ENCODE assay signal across 34 mouse cellular contexts in genomic region chr7:24327281-24327975, GRCm38 (mm10). TPM values are rescaled to one million over a fixed set of nuclear protein-coding genes. Genes with fewer than 3 reads are reported as not detected.
DNase-seq lines count a peak whose midpoint lies in the region; ATAC-seq lines count a peak whose summit lies in the region.
"Had no signal": no experiment of that assay in that cellular context is flagged by ENCODE, and none has a peak within 500 bp of the region (broad histone marks: within the 10 kb centered on the region; RNA-seq: fewer than 3 reads in every experiment).

No protein-coding gene starts in this region.

- ATAC-seq in lung, embryonic 15.5 days (ENCODE audit: borderline replicate concordance, extremely low read depth, low FRiP score, low TSS enrichment) = no peak
- peak; percentile 63; the same call in 1 of the 2 replicates for ATAC-seq in stomach, embryonic 16.5 days (ENCODE audit: insufficient read depth, low FRiP score)
- no peak for ATAC-seq in forebrain, embryonic 15.5 days (replicated peaks)
- ATAC-seq: hindbrain, embryonic 16.5 days had no signal

- H3K9me3 ChIP-seq in lung, embryonic 15.5 days = 0 out of 2 replicates have a peak, but pooled peaks cover 3% of the 10 kb centered on the region
- H3K9me3 ChIP-seq in stomach, embryonic 16.5 days (replicated peaks; ENCODE audit: control insufficient read depth, low read length) = peaks cover 10% of the 10 kb centered on the region; the same call in 1 of the 2 replicates
- H3K9me3 ChIP-seq in forebrain, embryonic 15.5 days = no peaks in the 10 kb centered on the region; the same call in 1 of the 2 replicates
- H3K9me3 ChIP-seq: limb, embryonic 10.5 days had no signal

- no peak overlapping the region for H3K4me2 ChIP-seq in lung, embryonic 15.5 days
- H3K4me2 ChIP-seq in stomach, embryonic 16.5 days (ENCODE audit: low read depth, low read length) = no peak overlapping the region
- no peak overlapping the region for H3K4me2 ChIP-seq in forebrain, embryonic 15.5 days (replicated peaks)
- H3K4me2 ChIP-seq: heart, embryonic 11.5 days had no signal

- DNase-seq in gonadal fat pad, adult 2 months (ENCODE audit: low read depth) = peak; percentile 46
- peak; percentile 69 for DNase-seq in lung, postnatal 36 days
- DNase-seq in adrenal gland, adult (ENCODE audit: inconsistent age in 2 of 2, low spot score in 1 of 2) = no peak
- DNase-seq in left cerebral cortex, postnatal 4 days = no peak
- DNase-seq in right cerebral cortex, postnatal 14 days = no peak
- DNase-seq: adrenal gland, adult 2 months; cerebellum, adult 2 months; cerebellum, postnatal 25 days; embryo, embryonic 11 days; heart, adult 11 months; heart, postnatal 10 days; kidney, adult 11 months; layer of hippocampus, adult 9-11 months; right cerebral cortex, postnatal 25 days; thymus, adult 2 months; thymus, postnatal 4 days had no signal

- H3K4me3 ChIP-seq in lung, embryonic 15.5 days = no peak overlapping the region
- no peak overlapping the region for H3K4me3 ChIP-seq in stomach, embryonic 16.5 days (replicated peaks; ENCODE audit: low read length)
- no peak overlapping the region for H3K4me3 ChIP-seq in forebrain, embryonic 15.5 days
- H3K4me3 ChIP-seq: embryonic facial prominence, embryonic 13.5 days; erythroblast, embryonic 14.5 days; forebrain, embryonic 13.5 days; hindbrain, embryonic 10.5 days; left cerebral cortex, adult 2 months; neural tube, embryonic 15.5 days had no signal

- H3K27ac ChIP-seq in lung, embryonic 15.5 days = 0 out of 2 replicates have a peak overlapping the region, but pooled peaks have one; percentile 3
- H3K27ac ChIP-seq in stomach, embryonic 16.5 days (ENCODE audit: low read length) = no peak overlapping the region
- no peak overlapping the region for H3K27ac ChIP-seq in forebrain, embryonic 15.5 days (replicated peaks)
- H3K27ac ChIP-seq: forebrain, embryonic 13.5 days; hindbrain, embryonic 10.5 days; limb, embryonic 10.5 days; neural tube, embryonic 15.5 days had no signal

- peaks cover 3% of the 10 kb centered on the region; the same call in 1 of the 2 replicates for H3K27me3 ChIP-seq in lung, embryonic 15.5 days
- H3K27me3 ChIP-seq in stomach, embryonic 16.5 days (ENCODE audit: control insufficient read depth, insufficient read depth, low read length) = no peaks in the 10 kb centered on the region
- H3K27me3 ChIP-seq in forebrain, embryonic 15.5 days = no peaks in the 10 kb centered on the region
- H3K27me3 ChIP-seq: forebrain, embryonic 13.5 days; neural tube, embryonic 15.5 days had no signal

- H3K9ac ChIP-seq in lung, embryonic 15.5 days = no peak overlapping the region
- H3K9ac ChIP-seq in stomach, embryonic 16.5 days (ENCODE audit: low read length) = no peak overlapping the region
- H3K9ac ChIP-seq in forebrain, embryonic 15.5 days (replicated peaks) = no peak overlapping the region
- H3K9ac ChIP-seq: embryonic facial prominence, embryonic 13.5 days; forebrain, embryonic 13.5 days; neural tube, embryonic 15.5 days had no signal

- H3K4me1 ChIP-seq in lung, embryonic 15.5 days = no peaks in the 10 kb centered on the region; the same call in 1 of the 2 replicates
- H3K4me1 ChIP-seq in stomach, embryonic 16.5 days (ENCODE audit: control insufficient read depth, insufficient read depth, low read length) = peaks cover 2% of the 10 kb centered on the region; the same call in 1 of the 2 replicates
- peaks cover 12% of the 10 kb centered on the region for H3K4me1 ChIP-seq in forebrain, embryonic 15.5 days

- no peaks in the 10 kb centered on the region for H3K36me3 ChIP-seq in lung, embryonic 15.5 days
- no peaks in the 10 kb centered on the region for H3K36me3 ChIP-seq in stomach, embryonic 16.5 days (ENCODE audit: control insufficient read depth, insufficient read depth, low read length)
- H3K36me3 ChIP-seq in forebrain, embryonic 15.5 days = no peaks in the 10 kb centered on the region
- H3K36me3 ChIP-seq: embryonic facial prominence, embryonic 13.5 days; hindbrain, embryonic 10.5 days; limb, embryonic 10.5 days; neural tube, embryonic 15.5 days had no signal

- WGBS in lung, embryonic 15.5 days = 65% methylated on average over 14 of the region's 14 CpGs
- 66% methylated on average over 14 of the region's 14 CpGs for WGBS in stomach, embryonic 16.5 days
- 89% methylated on average over 14 of the region's 14 CpGs for WGBS in forebrain, embryonic 15.5 days

- intact Hi-C loops in left cerebral cortex, postnatal 4 days (cut with DNase I) = no loop called here

RNA-seq across cellular contexts. Expression of gene Tescl, which starts 6.3 kb away (rescaled TPM):
- 1.5 and 8.3 TPM in 2 replicates for polyA plus RNA-seq in gonadal fat pad, adult 2 months (2012; rRNA removed)
- not detected in 2 replicates for polyA plus RNA-seq in lung, embryonic 15.5 days (2015; fragmentation: Nextera tagmentation; extraction: Ambion mirVana)
- 0.15 TPM in 1 of 2 replicates, not detected in the other for polyA plus RNA-seq in stomach, embryonic 16.5 days (2015; fragmentation: Nextera tagmentation; extraction: Ambion mirVana)
- polyA plus RNA-seq in forebrain, embryonic 15.5 days (2015; fragmentation: Nextera tagmentation; extraction: Ambion mirVana) = not detected in 2 replicates
- total RNA-seq in left cerebral cortex, postnatal 4 days (2021) = under 1 TPM in 1 of 2 experiments, not detected in 1; 0.46 TPM
- total RNA-seq: gastrocnemius, adult 8-10 months; left cerebral cortex, adult 2 months; liver, adult 2 months had no signal
- polyA plus RNA-seq: erythroblast, embryonic 14.5 days; forebrain, embryonic 13.5 days; heart, embryonic 11.5 days; limb, embryonic 10.5 days; liver, adult 2 months; liver, embryonic 16.5 days had no signal

RNA-seq across cellular contexts. Expression of gene Zfp94, which starts 11.0 kb away (rescaled TPM):
- polyA plus RNA-seq in gonadal fat pad, adult 2 months (2012; rRNA removed) = 7.2 and 7.4 TPM in 2 replicates
- polyA plus RNA-seq in lung, embryonic 15.5 days (2015; fragmentation: Nextera tagmentation; extraction: Ambion mirVana) = 10.3 and 10.4 TPM in 2 replicates
- 9.0 and 10.3 TPM in 2 replicates for polyA plus RNA-seq in stomach, embryonic 16.5 days (2015; fragmentation: Nextera tagmentation; extraction: Ambion mirVana)
- polyA plus RNA-seq in forebrain, embryonic 15.5 days (2015; fragmentation: Nextera tagmentation; extraction: Ambion mirVana) = 24.5 and 24.7 TPM in 2 replicates
- total RNA-seq in left cerebral cortex, postnatal 4 days (2021) = 10 to 100 TPM; 12.3 to 13.4 TPM

RNA-seq across cellular contexts. Expression of gene Lypd5, which starts 21.6 kb away (rescaled TPM):
- polyA plus RNA-seq in gonadal fat pad, adult 2 months (2012; rRNA removed) = 0.04 TPM in 1 of 2 replicates, not detected in the other
- polyA plus RNA-seq in lung, embryonic 15.5 days (2015; fragmentation: Nextera tagmentation; extraction: Ambion mirVana) = not detected in 2 replicates
- 11.6 and 36.4 TPM in 2 replicates for polyA plus RNA-seq in stomach, embryonic 16.5 days (2015; fragmentation: Nextera tagmentation; extraction: Ambion mirVana)
- not detected in 2 replicates for polyA plus RNA-seq in forebrain, embryonic 15.5 days (2015; fragmentation: Nextera tagmentation; extraction: Ambion mirVana)
- total RNA-seq in left cerebral cortex, postnatal 4 days (2021) = not detected
- total RNA-seq: adrenal gland, adult 2 months; ES-E14; gastrocnemius, adult 8-10 months; heart, postnatal 10 days; left cerebral cortex, adult 2 months; liver, adult 2 months had no signal
- polyA plus RNA-seq: adrenal gland, adult 2 months; cerebellum, adult 2 months; erythroblast, embryonic 14.5 days; forebrain, embryonic 13.5 days; heart, embryonic 11.5 days; hindbrain, embryonic 10.5 days; hindbrain, embryonic 16.5 days; kidney, embryonic 16.5 days; limb, embryonic 10.5 days; liver, adult 2 months; liver, embryonic 16.5 days; spleen, adult 2 months had no signal

RNA-seq across cellular contexts. Expression of gene Zfp61, which starts 26.4 kb away (rescaled TPM):
- polyA plus RNA-seq in gonadal fat pad, adult 2 months (2012; rRNA removed) = 9.0 and 9.8 TPM in 2 replicates
- polyA plus RNA-seq in lung, embryonic 15.5 days (2015; fragmentation: Nextera tagmentation; extraction: Ambion mirVana) = 36.2 and 37.9 TPM in 2 replicates
- 31.4 and 32.2 TPM in 2 replicates for polyA plus RNA-seq in stomach, embryonic 16.5 days (2015; fragmentation: Nextera tagmentation; extraction: Ambion mirVana)
- 51.2 and 59.0 TPM in 2 replicates for polyA plus RNA-seq in forebrain, embryonic 15.5 days (2015; fragmentation: Nextera tagmentation; extraction: Ambion mirVana)
- 10 to 100 TPM; 26.4 to 28.8 TPM for total RNA-seq in left cerebral cortex, postnatal 4 days (2021)
- polyA plus RNA-seq: erythroblast, embryonic 14.5 days had no signal

RNA-seq across cellular contexts. Expression of gene Kcnn4, which starts 42.6 kb away (rescaled TPM):
- 7.3 and 10.2 TPM in 2 replicates for polyA plus RNA-seq in gonadal fat pad, adult 2 months (2012; rRNA removed)
- 3.5 and 4.7 TPM in 2 replicates for polyA plus RNA-seq in lung, embryonic 15.5 days (2015; fragmentation: Nextera tagmentation; extraction: Ambion mirVana)
- polyA plus RNA-seq in stomach, embryonic 16.5 days (2015; fragmentation: Nextera tagmentation; extraction: Ambion mirVana) = 7.4 and 8.5 TPM in 2 replicates
- 0.56 and 0.63 TPM in 2 replicates for polyA plus RNA-seq in forebrain, embryonic 15.5 days (2015; fragmentation: Nextera tagmentation; extraction: Ambion mirVana)
- under 1 TPM; 0.34 to 0.48 TPM for total RNA-seq in left cerebral cortex, postnatal 4 days (2021)

Comparison
In these comparisons a context has a peak if more than half of its experiments do, and no peak if none do; other contexts are left out.
1. DNase-seq: peak in gonadal fat pad, adult 2 months (single experiment) and lung, postnatal 36 days (single experiment); none in adrenal gland, adult (0 of 2), left cerebral cortex, postnatal 4 days (single experiment) and right cerebral cortex, postnatal 14 days (single experiment).
2. RNA of gene Lypd5, which starts 21.6 kb away (polyA plus RNA-seq): 11.6 to 36.4 TPM in stomach, embryonic 16.5 days; 0.04 TPM in gonadal fat pad, adult 2 months, not detected in lung, embryonic 15.5 days and not detected in forebrain, embryonic 15.5 days; every median in the first group is over 10 times any median in the second.